Mouse (Mus musculus): ENCODE measurements around the gene Fam76b.

GRCm38 (mm10) chr9:13882478-13882877, 55.0 kb downstream of the Fam76b start:
- TF ChIP-seq CTCF (IDR thresholded peaks at IDR 0.05; ENCODE audit: low read depth): no peak
- no peak for TF ChIP-seq EP300 (IDR thresholded peaks at IDR 0.05; ENCODE audit: low read depth)

Measured in liver, embryonic 14.5 days (tissue).